Mouse (Mus musculus): ENCODE results near the gene Sugp1.

Sugp1 gene

DNA sequence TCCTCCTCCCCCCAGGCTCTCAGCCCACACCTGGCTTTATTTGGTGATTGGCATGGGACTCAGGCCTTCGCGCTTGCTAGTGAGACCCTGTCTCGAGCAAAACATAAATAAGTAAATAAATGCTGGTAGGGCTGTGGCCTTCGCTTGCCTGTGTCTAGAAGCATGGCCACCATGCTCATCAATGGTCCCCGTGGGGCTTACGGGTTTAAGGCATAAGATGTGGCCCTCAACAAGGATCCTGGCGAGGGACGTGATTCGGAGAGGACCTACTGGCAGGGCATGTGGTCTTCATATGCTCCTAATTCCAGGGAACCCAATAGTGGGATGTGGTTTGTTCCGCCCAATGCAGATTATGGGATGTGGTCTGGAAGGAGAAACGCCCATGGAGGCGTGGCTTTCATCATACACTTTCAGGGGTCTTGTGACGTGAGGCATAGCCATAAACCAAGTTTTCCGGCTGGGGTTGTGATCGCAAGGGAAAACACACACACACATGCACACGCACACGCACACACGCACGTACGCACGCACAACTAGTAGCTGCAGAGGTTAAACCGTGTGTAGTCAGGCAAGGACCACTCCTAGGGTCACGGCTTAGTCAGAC lies 68.7 kb downstream of the Sugp1 start:
- no peak for DNase-seq (ENCODE audit: extremely low spot score, low spot score)

DNA sequence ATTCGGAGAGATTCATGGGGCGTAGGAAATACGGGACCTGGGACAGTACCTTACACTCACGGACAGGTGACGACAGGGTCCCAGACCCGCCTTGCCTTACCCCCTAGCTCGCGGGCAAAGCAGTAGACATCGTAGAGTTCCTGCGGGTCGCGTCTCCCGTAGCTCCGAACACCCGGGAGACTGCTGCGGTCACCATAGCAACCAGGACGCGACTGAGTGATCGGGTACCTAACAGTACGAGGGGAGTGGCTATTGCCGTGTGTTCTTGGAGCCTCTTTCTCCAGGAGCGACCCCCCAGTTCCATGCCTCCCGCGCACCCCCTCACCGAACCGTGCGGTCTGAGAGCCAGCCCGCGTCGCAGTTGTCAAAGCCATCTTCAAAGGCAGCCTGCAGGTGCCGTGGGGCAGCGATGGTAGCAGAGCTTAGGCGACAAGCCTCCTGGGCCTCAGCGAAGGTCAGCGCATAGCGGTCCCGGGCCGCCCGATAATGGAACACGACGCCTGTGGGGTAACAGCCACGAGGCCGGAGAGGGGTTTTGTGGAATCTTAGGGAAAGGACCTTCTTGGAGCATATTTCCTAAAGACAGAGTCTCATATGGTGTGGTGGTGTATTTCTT lies 69.9 kb downstream of the Sugp1 start:
- DNase-seq (ENCODE audit: extremely low spot score, low spot score), result peak; percentile 24

GRCm38 (mm10) chr8:70114488-70114887 lies 71.9 kb downstream of the Sugp1 start:
- no peak for DNase-seq (ENCODE audit: extremely low spot score, low spot score)

DNA sequence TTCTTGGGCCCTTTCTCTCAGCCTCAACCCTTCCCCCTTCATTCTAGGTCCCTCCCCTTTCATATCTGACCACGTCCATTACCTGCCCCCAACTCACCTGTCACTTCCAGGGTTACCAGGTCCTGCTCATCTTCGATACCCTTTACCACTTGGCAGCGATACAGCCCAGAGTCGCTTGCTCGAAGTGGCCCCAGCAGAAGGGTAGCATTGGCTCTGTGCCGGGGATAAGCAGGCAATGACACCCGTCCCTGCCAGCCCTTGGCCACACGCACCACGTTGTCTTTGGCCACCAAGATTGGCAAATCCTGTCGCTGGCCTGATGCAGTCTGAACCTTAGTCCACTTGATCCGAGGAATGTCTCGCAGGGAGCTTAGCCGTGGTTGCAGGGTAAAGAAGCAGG lies 72.3 kb downstream of the Sugp1 start:
- no peak for DNase-seq (ENCODE audit: extremely low spot score, low spot score)

DNA sequence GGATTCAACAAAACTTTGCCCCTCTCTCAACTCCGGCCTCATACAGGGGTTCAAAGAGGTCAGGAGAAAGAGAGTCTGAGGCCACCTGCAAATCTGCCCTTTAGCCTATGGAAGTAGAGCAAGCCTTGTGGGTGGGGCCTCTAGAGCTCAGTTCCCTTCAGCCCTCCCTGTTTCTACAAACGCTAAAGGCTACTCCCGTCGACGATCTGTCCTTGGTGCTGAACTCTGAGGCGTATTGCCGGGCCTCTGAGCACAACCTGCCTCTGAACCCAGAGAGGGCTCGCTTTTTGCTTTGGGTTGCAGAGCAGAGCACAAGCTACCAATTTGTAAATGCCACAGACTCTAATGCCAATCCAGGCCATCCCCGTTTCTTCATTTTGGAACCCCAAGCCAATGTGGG lies 75.0 kb downstream of the Sugp1 start:
- DNase-seq (ENCODE audit: extremely low spot score, low spot score), result peak; percentile 33

DNA sequence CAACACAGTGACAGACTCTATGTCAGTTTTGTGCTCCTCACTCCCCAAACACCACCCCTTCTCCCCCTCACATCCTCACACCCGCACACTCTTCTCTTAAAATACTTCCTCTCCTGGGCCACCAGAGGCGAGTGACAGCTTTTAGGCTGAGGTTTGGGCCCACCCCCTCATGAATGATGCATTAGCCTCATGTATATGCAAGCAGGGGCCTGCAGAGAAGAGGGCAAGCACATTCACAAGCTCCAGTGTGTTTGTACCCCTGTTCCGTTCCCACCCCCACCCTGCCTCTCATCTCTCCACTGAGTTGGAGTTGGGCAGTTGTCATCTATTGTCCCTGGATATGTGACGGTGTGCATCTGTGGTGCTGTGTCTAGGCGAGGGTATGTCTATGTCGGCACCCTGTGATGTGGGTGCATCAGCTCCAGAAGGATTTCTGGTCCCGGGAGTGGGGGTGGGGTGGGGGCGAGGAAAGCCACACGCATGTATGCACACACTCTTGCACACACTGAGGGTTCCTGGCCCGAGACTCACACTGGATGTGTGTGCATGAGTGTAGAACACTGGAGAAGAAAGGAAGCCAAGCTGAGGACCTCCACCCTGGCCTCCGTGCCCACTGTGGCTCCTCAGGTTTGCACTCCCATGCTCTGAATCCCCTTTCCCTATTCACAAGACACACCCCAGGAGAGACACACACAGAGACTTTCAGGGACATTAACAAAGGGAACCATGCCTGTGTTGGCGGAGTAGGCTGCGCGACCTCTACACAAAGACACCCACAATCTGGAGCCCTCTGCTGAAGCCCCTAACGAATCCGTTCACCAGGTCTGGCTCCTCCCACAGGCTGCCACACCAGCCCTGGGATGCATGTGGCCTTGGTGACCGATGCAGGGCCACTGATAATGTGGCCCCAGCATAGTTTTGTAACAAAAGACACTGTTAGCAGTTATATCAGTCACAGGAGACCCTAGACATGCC lies 76.4 kb downstream of the Sugp1 start:
- peak; percentile 35 for DNase-seq (ENCODE audit: extremely low spot score, low spot score)

DNA sequence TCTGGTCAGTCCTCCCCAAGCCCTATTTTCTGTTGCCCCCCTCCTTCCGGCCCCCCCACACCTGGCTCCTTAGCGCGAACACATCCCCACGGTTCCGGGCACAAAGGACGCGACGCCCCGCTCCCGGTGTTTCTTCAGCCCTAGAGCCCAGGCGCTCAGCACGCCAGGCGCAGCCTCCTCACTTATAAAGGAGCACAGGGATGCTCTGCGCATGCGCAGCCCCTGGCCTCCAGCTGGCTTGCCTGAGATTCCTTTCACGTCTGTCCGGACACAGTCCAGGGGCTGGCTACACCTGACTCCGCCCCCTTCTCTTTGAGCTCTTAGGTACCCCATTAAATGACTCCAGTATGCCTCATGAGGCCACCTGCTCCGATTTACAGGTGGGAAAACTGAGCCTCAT lies 78.1 kb downstream of the Sugp1 start, which contains the start of gene Ncan:
TSS of gene Ncan (minus strand) at position 207 of the 400 bp plus-strand sequence.
- DNase-seq (ENCODE audit: extremely low spot score, low spot score), result peak; percentile 85

All from neural tube, embryonic 10.5 days (tissue).